8 mouse cellular contexts compared by ENCODE assay signal in the genomic region with DNA sequence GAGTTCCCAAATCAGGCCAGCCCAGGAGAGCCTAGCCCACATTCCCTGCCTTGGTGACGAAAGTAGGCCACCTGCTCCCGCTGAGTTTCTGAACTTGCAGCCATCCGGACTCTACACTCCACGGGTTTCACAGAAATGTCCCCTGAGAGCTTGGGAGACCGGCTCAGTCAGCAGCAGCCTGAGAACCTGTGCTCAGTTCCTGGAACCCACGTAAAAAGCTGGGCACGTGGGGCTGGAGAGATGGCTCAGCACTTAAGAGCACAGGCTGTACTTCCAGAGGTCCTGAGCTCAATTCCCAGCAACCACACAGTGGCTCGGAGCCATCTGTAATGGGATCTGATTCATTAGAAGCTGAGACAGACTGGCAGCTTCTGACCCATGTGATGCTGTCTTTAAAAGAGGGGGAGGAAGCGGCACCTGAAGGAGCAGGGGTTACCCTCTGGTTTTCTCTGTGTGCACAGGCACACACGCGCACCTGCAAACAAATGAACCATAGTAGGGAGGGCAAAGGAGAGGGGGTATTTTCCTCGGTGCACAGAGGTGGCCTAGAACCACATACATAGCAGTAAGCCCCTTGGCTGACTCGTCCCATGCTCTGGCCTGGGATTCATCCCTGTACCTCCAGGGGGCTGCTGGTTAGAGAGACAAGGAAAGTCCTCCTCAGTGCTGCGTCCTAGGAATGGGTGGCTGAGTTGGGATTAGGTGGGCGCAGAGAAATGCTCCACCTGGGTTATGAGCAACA.
DNase-seq lines count a peak whose midpoint lies in the region; ATAC-seq and TF ChIP-seq lines count a peak whose summit lies in the region.

No protein-coding gene starts in this region.

- DNase-seq in hindbrain, embryonic 10.5 days (ENCODE audit: low spot score) = no peak
- DNase-seq in ES-E14 (ENCODE audit: low read depth, low spot score) = peak; percentile 7
- peak; percentile 43 to 60 for DNase-seq in cerebellum, postnatal 14 days
- DNase-seq in layer of hippocampus, adult 9-11 months = peak; percentile 54
- no peak for DNase-seq in ovary, adult 18-20 months (ENCODE audit: low spot score)
- DNase-seq in B cell, adult 2 months = no peak
- DNase-seq in lung, postnatal 4 days = no peak

- no peaks in the 10 kb centered on the region for H3K9me3 ChIP-seq in hindbrain, embryonic 12.5 days (replicated peaks)
- peaks cover 6% of the 10 kb centered on the region; the same call in 1 of the 2 replicates for H3K9me3 ChIP-seq in hindbrain, embryonic 10.5 days
- H3K9me3 ChIP-seq in ES-E14 (ENCODE audit: control insufficient read depth, insufficient read depth, low read depth, low read length) = no peaks in the 10 kb centered on the region

- in situ Hi-C loops in ES-E14 (cut with MboI; ENCODE audit: low sequenced_read_pairs in 2 of 2, unreplicated experiment in 2 of 2) = loop anchor here in 1 of 2 experiments (25.0 kb wide), 1 partner anchor 270 kb away; no protein-coding TSS in a partner anchor

- 65% methylated on average over 15 of the region's 15 CpGs for WGBS in hindbrain, embryonic 12.5 days
- WGBS in hindbrain, embryonic 10.5 days = 71% methylated on average over 15 of the region's 15 CpGs

- H3K4me3 ChIP-seq in hindbrain, embryonic 12.5 days = no peak overlapping the region
- no peak overlapping the region for H3K4me3 ChIP-seq in hindbrain, embryonic 10.5 days
- H3K4me3 ChIP-seq in ES-E14 (ENCODE audit: insufficient read depth in 1 of 2, low read depth in 1 of 2, low read length in 2 of 2, poor library complexity in 1 of 2, severe bottlenecking in 1 of 2) = no peak overlapping the region

- no peak overlapping the region for H3K27ac ChIP-seq in hindbrain, embryonic 12.5 days
- H3K27ac ChIP-seq in hindbrain, embryonic 10.5 days = no peak overlapping the region
- no peak overlapping the region for H3K27ac ChIP-seq in ES-E14 (ENCODE audit: insufficient read depth, low read depth, low read length, poor library complexity, severe bottlenecking)

- no peaks in the 10 kb centered on the region for H3K27me3 ChIP-seq in hindbrain, embryonic 12.5 days
- H3K27me3 ChIP-seq in hindbrain, embryonic 10.5 days (ENCODE audit: insufficient read depth, poor library complexity, severe bottlenecking) = no peaks in the 10 kb centered on the region

- no peaks in the 10 kb centered on the region for H3K36me3 ChIP-seq in hindbrain, embryonic 12.5 days
- H3K36me3 ChIP-seq in hindbrain, embryonic 10.5 days = no peaks in the 10 kb centered on the region
- H3K36me3 ChIP-seq in ES-E14 (ENCODE audit: control insufficient read depth, insufficient read depth, low read length, poor library complexity, severe bottlenecking) = no peaks in the 10 kb centered on the region

- peaks cover 25% of the 10 kb centered on the region for H3K4me1 ChIP-seq in hindbrain, embryonic 12.5 days
- peaks cover 36% of the 10 kb centered on the region for H3K4me1 ChIP-seq in hindbrain, embryonic 10.5 days (replicated peaks)
- H3K4me1 ChIP-seq in ES-E14 (ENCODE audit: control insufficient read depth in 2 of 2, insufficient read depth in 2 of 2, low read length in 2 of 2, poor library complexity in 1 of 2) = no peaks in the 10 kb centered on the region

- peak overlapping the region; percentile 24; the same call in 1 of the 2 replicates for H3K9ac ChIP-seq in hindbrain, embryonic 12.5 days
- no peak overlapping the region for H3K9ac ChIP-seq in ES-E14 (ENCODE audit: insufficient read depth, low read depth, low read length, poor library complexity, severe bottlenecking)

- 0 out of 2 replicates have a peak, but pooled peaks have one; percentile 37 for ATAC-seq in hindbrain, embryonic 12.5 days (ENCODE audit: low FRiP score)

- H3K4me2 ChIP-seq in hindbrain, embryonic 12.5 days (replicated peaks) = no peak overlapping the region

TF ChIP-seq in ES-E14, 5 proteins besides CTCF, POLR2A, EP300 and RAD21:
- TF ChIP-seq HCFC1 (IDR thresholded peaks at IDR 0.05; ENCODE audit: borderline replicate concordance, insufficient read depth, low read length) (no peak), CHD2 (IDR thresholded peaks at IDR 0.05; ENCODE audit: low read depth, low read length) (no peak), ZNF384 (IDR thresholded peaks at IDR 0.05; ENCODE audit: low read depth, low read length) (no peak), ZC3H11A (IDR thresholded peaks at IDR 0.05; ENCODE audit: borderline replicate concordance, low read depth, low read length) (no peak), MAFK (IDR thresholded peaks at IDR 0.05; ENCODE audit: insufficient read depth, low read depth, low read length) (no peak)

Comparison
In these comparisons a context has a peak if more than half of its experiments do, and no peak if none do; other contexts are left out.
1. DNase-seq: peak in ES-E14 (single experiment), cerebellum, postnatal 14 days (2 of 2) and layer of hippocampus, adult 9-11 months (single experiment); none in hindbrain, embryonic 10.5 days (single experiment), ovary, adult 18-20 months (single experiment), B cell, adult 2 months (0 of 2) and lung, postnatal 4 days (0 of 2).